Mouse (Mus musculus) left cerebral cortex, adult 8-10 months (tissue): ENCODE data around the gene Drd4. TPM values are rescaled to one million over a fixed set of nuclear protein-coding genes. Genes with fewer than 3 reads are reported as not detected.

Experiments used
- DNase-seq, 2 experiments: peaks; one replicate each; pipeline ENCODE4 v3.0.0; 2022; ENCODE audit warnings: low spot score in 2 of 2
- total RNA-seq, 4 experiments: library from RNA; stranded (reverse); gene quantifications; 2 replicates each; pipeline ENCODE4 v1.2.4; 2022

The Drd4 gene
- total RNA-seq, 4 experiments from 2014 or later, result 0.44 to 0.84 (median 0.50) TPM

DNA sequence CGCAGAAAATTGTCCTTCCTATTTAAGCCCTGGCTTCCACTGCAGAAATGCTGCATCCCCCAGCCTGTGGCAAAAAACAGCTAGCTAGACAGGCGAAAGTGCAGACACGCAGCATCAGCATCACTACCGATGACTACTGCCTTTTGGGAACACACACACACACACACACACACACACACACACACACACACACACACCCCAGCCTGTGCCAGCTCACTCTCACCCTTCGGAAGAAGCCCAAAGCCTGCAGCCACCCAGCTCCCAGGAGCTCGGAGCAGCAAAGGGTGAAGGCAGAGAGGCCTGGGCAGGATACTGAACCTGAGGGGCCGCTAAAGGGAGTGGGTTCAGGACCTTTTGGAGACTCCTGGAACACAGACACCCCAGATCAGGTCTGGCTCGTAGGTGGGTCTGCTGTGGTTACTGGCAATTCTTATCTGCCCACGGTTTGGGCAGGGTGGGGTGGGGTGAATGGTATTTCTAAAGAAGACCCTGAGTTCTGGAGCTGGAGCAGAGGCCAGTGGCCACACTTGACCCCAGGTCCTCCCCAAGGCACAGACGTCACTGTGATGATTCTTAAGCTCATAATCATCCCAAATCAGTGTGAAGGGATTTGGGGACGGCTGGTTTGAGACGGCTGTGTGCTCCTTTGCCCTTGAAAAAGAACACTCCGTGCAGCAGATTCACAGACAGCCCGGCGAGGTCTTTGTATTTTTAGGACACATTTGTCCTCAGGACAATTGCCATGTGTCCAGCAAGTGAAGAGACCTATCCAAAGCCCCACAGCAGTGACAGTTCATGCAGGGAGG is 980 bp downstream of the Drd4 start:
- DNase-seq, result no peak

DNA sequence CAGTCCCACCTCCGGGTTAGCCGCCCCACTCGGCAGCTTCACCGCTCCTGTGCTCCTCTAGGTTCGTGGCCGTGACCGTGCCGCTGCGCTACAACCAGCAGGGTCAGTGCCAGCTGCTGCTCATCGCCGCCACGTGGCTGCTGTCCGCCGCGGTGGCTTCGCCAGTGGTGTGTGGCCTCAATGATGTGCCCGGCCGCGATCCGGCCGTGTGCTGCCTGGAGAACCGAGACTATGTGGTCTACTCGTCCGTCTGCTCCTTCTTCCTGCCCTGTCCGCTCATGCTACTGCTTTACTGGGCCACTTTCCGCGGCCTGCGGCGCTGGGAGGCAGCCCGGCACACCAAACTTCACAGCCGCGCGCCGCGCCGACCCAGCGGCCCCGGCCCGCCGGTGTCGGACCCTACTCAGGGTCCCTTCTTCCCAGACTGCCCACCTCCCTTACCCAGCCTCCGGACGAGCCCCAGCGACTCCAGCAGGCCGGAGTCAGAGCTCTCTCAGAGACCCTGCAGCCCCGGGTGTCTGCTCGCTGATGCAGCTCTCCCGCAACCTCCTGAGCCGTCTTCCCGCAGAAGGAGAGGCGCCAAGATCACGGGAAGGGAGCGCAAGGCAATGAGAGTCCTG is 2.2 kb downstream of the Drd4 start:
- no peak for DNase-seq

DNA sequence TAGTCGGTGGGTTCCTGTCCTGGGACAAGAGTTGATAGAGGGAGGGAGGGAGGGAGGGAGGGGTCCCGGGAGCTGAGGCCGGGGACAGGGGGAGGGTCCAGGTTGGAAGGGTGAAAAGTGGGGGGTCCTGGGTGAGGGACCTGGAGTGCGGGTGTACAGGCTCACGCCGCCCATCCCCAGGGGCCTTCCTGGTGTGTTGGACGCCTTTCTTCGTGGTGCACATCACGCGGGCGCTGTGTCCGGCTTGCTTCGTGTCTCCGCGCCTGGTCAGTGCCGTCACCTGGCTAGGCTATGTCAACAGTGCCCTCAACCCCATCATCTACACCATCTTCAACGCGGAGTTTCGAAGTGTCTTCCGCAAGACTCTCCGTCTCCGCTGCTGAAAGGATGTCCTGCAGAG is 2.7 kb downstream of the Drd4 start:
- DNase-seq, result no peak

DNA sequence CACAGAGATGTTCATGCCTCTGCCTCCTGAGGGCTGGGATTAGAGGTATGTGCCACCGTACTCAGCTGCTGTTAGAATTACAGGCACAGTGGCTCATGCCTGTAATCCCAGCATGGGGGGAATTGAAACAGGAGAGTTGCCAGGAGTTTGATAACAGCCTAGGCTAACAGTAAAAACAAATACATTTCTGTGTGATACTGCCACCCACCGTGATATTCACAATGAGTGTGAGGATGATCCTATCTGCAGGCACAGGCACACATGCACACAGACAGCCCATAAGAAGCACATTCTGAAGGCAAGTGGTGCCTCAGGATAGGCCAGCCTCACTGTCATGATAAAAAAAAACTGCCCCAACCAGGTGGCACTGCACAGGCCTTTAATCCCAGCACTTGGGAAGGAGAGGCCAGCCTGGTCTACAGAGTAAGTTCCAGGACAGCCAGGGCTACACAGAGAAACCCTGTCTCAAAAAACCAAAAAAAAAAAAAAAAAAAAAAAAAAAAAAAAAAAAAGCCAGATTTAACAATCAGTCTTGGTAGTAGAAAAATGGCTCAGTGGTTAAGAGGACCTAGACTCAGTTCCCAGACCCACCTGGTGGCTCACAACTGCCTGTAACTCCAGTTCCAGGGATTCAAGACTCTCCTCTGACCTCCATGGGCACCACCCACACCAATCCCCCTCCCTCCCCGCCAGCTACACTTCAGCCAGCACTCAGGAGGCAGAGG is 6.3 kb downstream of the Drd4 start:
- no peak for DNase-seq

DNA sequence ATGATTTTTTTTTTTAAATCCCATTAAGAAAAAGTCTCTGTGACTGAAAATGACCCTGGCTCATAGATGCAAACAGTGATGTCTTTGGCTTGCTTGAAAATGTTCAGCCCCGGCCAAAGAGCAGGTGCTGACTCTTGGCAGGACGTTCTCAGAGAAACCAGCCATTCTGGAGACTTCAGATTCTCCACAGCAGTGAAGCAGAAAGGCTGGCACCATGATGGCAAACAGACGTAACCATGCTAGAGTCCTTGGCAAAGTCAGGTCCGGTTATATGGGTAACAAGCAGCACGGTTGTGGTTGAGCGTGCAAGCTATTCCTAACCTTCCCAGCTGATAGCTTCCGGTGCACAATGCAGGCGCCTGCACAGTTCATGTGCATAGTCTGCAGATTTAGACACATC is 7.4 kb downstream of the Drd4 start:
- no peak for DNase-seq

DNA sequence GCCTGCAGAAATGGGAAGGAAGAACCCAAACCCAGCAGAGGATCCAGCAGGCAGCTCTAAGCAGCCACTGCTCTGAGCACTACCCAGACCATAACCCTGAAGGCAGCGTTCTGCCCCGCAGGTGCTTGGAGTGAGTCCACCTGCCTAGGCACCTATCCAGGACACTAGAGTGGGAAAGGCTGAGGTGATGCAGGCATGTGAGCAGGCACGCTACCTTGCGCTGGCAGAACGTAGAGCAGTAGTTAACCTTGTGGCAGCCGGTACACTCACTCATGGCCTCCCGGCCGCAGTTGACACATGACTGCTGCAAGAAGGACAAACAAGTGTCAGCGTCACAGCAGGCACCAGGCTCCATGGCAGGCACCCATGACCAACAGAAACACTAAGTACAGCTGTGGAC is 9.6 kb downstream of the Drd4 start:
- DNase-seq, result no peak

DNA sequence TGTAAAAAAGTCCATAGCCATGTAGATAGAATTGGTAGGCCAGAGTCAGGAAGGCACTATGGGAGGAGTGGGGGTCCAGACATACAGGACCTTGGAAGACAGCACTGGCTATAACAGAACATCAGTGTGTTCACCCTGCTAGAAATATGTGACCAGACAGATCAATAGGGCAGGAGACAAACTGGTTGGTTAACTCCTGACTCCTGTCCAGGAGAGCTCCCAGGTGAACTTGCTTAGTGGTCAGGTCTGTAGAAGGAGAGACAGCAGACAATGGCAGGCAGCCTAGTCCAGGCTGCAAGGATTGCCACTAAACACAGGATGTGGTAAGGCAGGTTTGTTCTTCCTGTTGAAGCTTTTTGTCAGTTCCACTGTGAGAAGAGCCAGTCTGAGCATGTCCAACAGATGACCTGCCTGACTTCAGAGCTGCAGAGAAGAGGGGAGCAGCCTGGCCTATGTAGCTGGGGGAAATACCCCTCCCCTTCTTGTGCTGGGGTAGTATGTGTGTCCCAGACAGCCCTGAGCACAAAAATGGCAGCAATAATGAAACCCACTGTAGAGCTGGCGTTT is 11.0 kb downstream of the Drd4 start:
- DNase-seq, result no peak

DNA sequence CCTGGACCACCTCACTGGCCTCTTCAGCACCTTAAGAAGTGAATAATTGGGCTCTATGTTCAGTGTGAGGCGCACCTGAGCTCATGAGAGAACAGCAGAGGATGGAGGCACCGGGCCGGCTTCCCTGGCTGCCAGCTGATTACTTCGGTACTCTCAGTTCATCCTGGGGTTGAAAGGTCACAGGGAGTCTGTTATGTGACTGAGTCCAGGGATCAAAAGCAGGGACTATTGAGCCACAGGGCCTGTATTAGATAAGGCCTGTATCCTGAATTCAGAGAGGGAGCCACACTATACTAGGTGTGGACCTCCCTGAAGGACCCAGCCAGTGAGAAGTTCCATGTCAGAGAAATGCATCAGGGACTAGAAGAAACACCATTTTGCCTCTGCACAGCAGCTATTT is 12.7 kb downstream of the Drd4 start:
- no peak for DNase-seq

DNA sequence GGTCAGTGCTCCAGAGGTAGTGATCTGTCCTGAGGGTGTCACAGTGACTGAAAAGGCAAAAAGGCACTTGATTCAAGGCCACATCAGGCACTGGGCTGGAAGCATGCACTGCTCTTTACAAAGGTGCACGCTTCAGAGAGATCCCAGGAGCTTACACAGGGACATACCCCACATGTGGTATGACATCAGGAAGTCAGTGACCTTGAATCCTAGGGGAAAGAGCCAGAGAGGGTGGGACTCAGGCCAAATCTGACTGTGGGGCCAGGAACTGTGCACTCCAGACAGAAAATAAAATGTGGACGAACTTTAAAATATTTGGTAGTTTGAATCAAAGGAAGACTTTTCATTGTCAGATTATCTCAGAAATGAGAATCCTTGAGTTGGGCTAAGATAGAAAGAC is 22.6 kb downstream of the Drd4 start:
- DNase-seq, result no peak

DNA sequence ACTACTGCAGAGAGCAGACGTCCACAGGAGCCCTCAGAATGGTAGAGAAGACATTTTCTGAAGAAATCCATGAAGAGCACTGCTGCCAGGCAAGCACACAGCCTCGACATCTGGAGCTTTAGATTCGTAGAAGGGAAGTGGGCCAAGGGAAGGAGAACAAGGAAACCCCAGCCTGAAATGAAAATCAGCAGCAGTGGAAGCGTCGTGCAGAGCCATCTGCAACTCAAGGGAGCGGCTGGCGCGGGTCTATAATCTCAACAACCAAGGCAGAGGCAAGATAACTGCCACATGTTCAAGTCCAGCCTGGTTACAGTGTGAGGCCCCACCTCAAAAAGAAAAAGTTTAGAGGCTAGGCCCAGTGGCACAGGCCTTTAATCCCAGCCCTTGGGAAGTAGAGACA is 23.3 kb downstream of the Drd4 start:
- DNase-seq, result no peak

DNA sequence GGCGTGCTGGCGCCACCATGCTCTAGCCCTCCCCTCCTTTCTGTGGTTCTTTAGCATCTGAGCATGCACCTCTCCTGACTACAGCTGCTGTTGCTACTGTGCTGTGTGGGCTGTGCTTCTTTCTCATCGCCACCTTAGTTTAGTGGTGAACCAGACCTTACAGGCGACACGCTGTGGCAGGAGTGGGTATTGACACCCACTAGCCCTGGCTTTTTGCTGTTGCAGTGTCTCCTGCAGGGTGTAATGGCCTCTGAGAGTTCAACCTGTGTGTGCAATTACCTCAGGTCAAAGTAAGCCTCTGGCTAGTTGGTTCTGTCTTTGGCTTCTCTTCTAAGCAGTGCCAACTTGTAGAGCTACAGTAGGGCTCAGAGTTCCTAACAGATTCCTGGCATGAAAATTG is 24.2 kb downstream of the Drd4 start:
- peak; percentile 33 to 51 for DNase-seq

DNA sequence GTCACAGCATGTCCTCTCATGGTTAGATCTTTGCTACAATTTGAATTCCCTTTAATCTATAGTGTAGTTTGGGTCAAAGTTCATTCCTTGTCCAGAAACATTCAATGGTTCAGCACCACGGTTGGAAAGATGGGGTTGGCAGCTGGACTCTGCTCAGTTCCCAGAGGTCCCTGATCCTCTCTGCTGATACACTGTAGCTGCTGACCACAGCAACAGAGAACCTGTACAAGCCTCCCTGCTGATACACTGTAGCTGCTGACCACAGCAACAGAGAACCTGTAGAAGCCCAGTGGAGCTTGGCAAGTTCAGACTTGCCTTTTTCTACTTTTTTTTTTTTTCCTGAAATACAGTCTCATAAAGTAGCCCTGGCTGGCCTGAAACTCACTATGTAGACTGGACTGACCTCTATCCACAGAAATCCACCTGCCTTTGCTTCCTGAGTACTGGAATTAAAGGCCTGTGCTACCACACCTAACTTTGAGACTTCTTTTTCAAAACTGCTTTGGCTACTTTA is 25.9 kb downstream of the Drd4 start:
- no peak for DNase-seq

DNA sequence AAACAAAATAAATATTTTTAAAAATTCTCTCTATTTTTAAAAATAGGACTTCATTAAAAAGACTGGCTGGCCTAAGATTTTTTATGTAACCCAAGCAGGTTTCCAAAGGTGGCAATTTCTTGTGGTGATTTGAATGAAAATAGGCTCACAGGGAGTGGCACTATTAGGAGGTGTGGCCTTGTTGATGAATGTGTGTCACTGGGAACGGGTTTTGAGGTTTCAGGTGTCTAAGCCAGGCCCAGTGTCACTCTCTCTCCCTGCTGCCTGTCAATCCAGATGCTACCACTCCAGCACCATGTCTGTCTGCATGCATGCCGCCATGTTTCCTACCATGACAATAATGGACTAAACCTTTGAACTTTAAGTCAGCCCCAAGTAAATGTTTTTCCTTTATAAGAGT is 27.6 kb downstream of the Drd4 start:
- DNase-seq, result no peak

DNA sequence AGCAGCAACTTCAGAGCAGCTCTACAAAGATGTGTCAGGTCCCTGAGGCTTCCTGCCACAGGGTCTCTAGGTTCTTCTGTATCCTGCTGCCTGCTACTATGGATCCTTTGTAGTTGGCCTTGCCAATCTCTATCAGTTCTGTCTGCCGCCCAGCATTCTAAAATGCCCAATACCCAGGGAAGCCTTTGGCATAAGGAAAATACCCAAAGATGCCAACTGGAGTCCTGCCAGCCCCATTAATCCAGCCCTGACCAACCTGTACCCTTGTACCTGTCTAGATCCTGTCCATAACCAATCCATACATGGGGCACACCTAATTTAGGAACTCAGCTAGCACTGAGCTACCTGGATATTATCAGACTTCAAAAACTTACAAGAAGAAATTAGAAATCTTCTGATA is 32.9 kb downstream of the Drd4 start:
- DNase-seq, result no peak

DNA sequence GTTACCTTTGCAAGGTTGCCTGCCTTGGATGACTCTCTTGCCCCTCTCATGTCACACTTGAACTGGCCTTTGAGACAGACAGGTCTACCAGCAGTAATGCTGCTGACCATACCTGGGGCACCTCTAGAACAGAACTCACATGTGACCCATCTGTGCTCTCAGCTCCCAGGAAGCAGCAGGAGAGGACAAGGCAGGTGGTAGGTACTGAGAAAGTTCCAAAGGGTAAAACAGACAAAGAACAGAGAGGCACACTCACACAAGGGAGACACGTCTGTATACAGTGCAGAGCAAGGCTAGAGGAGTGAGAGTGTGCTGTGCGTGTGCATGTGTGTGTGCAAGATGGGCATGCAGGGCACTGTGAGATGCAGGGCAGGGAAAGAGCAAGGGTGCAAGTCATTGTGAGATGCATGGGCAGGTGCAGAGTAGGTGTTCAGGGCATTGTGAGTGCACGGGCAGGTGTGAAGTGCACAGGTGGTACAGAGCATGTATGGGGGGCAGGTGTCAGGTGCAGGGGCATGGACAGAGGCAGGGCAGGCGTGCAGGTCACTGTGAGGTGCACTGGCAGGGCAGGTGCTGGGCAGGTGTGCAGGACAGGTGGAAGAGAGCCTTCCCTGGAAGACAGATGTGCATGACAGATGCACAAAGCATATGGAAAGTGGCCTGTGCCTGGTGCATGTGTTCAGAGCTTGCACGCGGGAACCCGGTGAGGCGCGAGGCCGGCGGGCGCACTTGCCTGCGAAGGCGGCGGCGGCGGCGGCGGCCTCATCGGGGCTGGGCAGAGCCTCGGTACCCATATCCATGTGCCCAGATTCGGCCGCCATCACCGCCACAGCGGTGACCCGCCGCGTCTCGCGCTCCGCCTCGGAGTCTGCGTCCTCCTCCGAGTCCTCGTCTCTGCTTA is 35.0 kb downstream of the Drd4 start:
- DNase-seq, result peak in 1 of 2 experiments; percentile 45

DNA sequence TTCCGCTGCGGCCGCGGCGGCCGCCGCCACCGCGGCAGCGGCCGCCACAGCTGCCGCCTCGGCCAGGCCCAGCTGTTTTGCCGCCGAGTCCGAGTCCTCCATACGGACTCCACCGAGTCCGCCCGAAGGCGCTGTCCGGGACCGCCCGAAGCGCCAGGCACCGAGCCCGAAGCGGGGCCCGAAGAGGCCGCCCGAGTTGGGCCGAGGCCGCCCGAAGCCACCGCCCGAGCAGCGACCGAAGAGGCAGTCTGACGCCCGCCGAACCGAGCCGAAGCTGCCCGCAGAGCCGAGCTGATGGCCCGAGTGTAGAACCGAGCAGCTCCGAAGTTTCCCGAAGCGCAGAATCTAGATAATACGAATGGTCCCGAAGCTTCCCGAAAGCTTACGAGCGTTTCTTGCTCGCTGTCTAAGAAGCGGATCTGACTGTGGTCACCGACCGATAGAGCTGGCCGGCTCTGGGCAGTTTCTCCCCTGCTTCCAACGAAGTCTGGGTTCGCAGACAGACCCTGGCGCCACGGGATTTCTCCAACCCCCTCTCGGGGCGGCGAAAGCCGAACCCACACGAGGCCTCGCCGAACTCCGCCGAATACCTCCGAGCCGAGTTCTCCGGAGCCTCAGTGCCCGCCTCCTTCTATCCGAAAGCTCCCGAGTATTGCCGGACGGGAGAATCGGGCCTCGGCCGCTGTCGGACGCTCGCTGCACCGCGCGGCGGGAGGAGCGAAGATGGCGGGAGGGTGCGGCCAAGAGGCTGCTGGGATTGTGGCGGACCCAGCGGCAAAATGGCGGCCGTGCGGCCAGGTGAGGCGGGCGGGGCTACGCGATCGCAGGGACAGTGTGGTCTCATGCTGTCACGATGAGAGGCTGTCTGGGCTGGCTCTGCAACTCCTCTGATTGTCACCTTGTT is 35.9 kb downstream of the Drd4 start, which contains the start of the genes Deaf1 and Tmem80:
Deaf1 (minus strand) TSS at position 222 of the 904 bp plus-strand sequence.
Tmem80 (plus strand) TSS at position 271 of the 904 bp plus-strand sequence.
- peak; percentile 99 for DNase-seq

DNA sequence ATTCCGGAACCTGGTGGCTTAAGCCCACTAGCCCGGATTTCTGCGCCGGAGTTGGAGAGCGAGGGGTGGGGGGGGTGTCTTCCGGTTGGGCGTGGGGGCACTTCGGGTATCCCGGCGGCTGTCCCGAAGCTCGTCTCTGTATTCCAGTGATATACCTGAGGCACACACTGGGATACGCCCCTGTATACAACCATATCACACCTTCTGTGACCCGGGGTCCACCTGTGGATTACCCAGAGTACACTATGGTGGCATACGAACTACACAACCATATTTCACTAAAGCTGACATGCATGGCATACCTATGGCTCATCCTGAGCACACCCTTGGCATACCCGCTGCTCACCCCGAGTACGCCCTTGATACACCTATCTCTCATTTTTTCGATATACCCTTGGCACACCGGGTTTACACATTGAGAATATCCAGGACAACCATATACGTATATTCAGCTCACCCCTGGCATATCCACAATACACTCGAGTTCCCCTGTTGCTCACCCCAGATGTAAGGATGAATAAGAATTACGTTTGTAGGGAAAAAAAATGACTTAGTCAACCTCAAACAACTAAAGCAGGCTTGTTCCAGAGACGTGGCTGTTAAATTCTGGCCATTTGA is 36.7 kb downstream of the Drd4 start:
- DNase-seq, result no peak

DNA sequence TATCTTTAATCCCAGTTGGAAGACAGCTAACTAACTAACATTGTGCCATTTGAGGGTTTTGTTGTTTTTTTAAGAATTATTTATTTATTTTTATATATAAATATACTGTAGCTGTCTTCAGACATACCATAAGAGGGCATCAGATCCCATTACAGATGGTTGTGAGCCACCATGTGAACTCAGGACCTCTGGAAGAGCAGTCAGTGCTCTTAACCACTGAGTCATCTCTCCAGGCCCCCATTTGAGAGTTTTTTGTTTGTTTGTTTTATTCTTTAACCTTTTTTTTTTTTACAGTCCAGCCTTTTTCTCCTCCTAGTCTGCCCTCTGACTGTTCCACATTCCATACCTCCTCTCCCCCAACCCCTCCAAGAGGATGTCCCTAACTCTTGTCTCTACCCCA is 38.9 kb downstream of the Drd4 start:
- DNase-seq, result no peak

DNA sequence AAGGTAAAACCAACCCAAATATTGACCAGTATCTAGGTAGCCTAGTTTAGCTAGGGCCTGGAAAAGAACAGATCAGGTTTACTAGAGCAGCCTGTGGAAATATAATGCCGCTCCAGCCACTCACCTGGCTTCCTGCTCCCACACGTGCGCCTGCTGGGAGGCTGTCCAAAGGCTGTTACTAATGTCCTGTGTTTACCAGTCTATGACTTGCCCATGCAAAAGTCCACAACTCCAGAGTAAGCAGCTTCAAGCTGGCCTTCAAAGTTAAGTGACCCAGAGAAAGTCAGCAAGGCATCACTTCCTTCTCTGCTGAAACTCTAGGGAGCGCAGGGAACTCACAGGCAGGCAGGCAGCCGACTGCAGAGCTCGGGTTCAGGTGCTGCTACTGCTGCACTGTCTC is 40.2 kb downstream of the Drd4 start:
- no peak for DNase-seq
